Mouse (Mus musculus) brain, embryonic 14.5 days (tissue): ENCODE measurements around the gene Lrrc74a. TPM values are rescaled to one million over a fixed set of nuclear protein-coding genes. Genes with fewer than 3 reads are reported as not detected.

Source experiments
- DNase-seq: peaks from one replicate; pipeline ENCODE4 v3.0.0-alpha.2; 2011; ENCODE audit warnings: low read depth
- CTCF ChIP-seq: fragments of 200-500 bp; IDR thresholded peaks from 2 replicates; pipeline ENCODE4 v1.5.1; 2012; ENCODE audit warnings: inconsistent platforms, mild to moderate bottlenecking, moderate library complexity, borderline replicate concordance; ENCODE audit not compliant: insufficient read depth, insufficient read length; ENCODE audit errors: extremely low read depth
- POLR2A ChIP-seq: fragments of 200-500 bp; IDR thresholded peaks from 2 replicates; pipeline ENCODE4 v1.6.1; 2012; ENCODE audit warnings: mild to moderate bottlenecking, inconsistent platforms, borderline replicate concordance; ENCODE audit not compliant: poor library complexity, insufficient read depth, insufficient read length, severe bottlenecking; ENCODE audit errors: extremely low read depth
- polyA plus RNA-seq: library from polyadenylated mRNA; depleted of rRNA; stranded (reverse); fragments of >200 nt; gene quantifications from 2 replicates; pipeline ENCODE4 v1.2.3, GENCODE M21; 2012

Lrrc74a gene
- polyA plus RNA-seq, 1 experiment: not detected

DNA sequence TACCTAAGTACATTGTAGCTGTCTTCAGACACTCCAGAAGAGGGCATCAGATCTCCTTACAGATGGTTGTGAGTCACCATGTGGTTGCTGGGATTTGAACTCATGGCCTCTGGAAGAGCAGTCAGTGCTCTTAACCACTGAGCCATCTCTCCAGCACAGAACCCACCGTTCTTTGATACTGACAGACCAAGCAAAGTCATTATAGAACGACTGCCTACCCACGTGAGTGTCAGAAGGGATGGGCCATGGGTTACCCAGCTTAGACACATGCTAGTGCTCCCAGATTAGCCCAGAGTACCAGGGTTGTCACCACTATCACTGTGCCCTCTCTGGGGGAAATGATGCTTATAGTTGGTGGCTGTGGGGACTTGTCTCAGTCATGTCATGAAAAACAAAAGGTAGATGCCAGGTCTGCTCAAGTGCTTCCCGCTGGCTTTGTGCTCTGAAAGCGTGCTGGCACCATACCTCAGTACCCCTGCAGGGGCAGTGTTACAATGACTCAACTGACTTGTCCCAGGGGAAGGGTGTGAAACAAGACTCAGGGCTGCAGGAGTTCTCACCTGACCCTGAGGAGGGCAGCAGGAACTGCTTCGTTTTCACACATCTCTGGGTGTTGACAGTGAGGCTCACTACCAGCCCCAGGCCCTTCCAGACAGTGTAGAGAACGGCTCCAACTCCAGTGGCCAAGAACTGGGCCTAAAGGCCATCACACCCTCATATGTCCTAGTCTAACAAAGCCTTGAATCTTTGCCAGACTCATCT, 61.1 kb downstream of the Lrrc74a start:
- TF ChIP-seq CTCF: no peak
- TF ChIP-seq POLR2A: no peak
- DNase-seq: peak; percentile 45

DNA sequence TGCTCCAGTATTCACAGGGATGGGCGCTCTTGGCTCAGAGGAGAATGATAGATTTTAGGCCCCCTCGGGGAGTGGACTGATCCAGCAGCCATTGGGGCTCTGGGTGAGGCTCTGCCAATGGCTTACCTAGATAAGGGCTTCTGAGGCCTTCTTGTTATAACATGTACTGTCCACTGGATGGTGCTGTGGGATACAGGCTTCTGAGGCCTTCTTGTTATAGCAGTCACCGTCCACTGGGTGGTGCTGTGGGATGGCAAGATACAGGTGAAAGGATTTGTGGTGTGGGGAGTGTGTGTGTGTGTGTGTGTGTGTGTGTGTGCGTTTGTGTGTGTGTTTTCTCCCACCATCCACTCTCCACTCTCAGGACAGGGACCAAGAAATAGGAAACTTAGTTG, 61.7 kb downstream of the Lrrc74a start:
- DNase-seq: peak; percentile 97
- no peak for TF ChIP-seq POLR2A
- peak; percentile 94 for TF ChIP-seq CTCF

GRCm38 (mm10) chr12:86796351-86796750, 62.2 kb downstream of the Lrrc74a start:
- TF ChIP-seq CTCF (no peak), POLR2A (no peak)
- no peak for DNase-seq

DNA sequence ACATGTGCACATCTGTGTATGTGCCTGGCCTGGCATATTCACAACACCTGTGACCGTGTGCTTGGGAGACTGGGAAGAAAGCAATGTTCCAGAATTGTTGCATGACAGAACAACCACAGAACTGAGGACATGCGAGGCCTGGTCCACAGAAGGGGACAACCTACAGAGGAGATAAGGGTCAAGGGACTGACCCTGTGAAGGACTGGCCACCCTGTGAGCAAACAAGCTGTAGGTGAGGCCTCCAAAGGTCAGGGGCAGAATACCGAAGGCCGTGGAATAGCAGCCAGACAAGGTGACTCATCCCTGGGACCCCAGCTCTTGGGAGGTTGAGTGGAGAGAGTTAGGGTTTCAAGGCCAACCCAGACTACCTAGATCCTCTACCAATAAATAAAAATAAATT, 63.6 kb downstream of the Lrrc74a start:
- no peak for TF ChIP-seq POLR2A
- no peak for TF ChIP-seq CTCF
- DNase-seq: no peak

- DNase-seq: peak; percentile 91
- TF ChIP-seq CTCF: peak; percentile 96
- no peak for TF ChIP-seq POLR2A
These were observed 64.8 kb downstream of the Lrrc74a start for GRCm38 (mm10) chr12:86798773-86799540.

DNA sequence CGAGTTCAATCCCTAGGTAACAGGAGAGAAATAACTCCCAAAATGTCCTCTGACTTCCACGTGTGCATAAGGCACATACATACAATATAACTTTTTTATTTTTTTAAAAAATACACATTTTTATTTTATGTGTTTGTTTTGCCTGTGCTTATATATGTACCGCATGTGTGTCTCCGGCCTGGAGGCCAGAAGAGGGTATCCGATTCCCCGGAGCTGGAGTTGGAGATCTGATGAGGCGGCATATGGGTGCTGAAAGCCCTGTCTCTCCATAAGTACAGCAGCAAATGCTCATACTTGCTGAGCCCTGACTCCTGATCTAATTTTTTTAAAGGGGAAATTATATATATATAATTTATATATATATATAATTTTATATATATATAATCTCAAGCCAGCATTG, 65.6 kb downstream of the Lrrc74a start:
- no peak for DNase-seq
- no peak for TF ChIP-seq CTCF
- TF ChIP-seq POLR2A: no peak

- TF ChIP-seq POLR2A (no peak), CTCF (no peak)
- no peak for DNase-seq
These were observed 66.2 kb downstream of the Lrrc74a start for GRCm38 (mm10) chr12:86800336-86800735.

- DNase-seq: peak; percentile 92
- no peak for TF ChIP-seq POLR2A
- TF ChIP-seq CTCF: no peak
These were observed 66.6 kb downstream of the Lrrc74a start for GRCm38 (mm10) chr12:86800765-86801147.

GRCm38 (mm10) chr12:86801148-86802004, 67.2 kb downstream of the Lrrc74a start:
- TF ChIP-seq POLR2A (no peak), CTCF (no peak)
- DNase-seq: peak; percentile 96

DNA sequence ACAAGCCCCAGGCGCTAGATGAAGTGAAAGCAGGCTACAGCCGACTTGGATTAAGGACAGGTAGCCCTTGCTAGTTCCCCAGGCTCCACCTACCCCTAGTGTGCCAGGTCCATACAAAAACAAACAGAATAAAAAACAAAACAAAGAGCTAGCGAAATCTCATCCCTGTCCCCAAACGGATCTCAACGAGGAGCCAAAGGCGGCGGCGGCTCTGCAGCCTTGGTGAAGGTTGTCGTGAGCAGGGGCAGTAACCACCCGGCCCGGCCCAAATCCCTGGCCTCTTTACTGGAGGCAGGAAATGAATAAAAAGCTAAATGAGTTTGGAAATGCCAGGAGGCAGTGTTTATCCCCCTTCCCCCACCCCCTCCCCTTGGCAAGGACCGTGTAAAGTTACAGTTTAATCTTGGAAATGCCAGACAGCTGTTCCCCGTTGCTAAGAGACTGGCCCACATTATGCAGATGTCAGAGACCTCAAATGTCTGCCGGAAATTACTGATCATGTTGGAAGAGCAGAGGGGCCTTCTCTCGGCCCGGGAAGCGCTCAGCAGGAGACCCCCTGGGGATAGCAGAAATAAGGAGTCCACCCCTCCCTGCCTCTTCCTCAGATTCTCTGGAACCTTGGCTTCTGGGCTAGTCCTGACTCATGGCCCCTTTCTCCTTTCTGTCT, 68.0 kb downstream of the Lrrc74a start:
- DNase-seq: peak; percentile 96
- TF ChIP-seq POLR2A (no peak), CTCF (no peak)
